Mouse (Mus musculus): Measurements from ENCODE around the gene Crabp2. TPM values are rescaled to one million over a fixed set of nuclear protein-coding genes. Genes with fewer than 3 reads are reported as not detected.
"Not testable (repeated sequence)": the region's sequence is repeated elsewhere in the genome, so short reads cannot be mapped to it uniquely, and the experiment has no call there.

Gene Crabp2
- 0.10 TPM in 1 of 2 replicates, not detected in the other for polyA plus RNA-seq (2012; rRNA removed)

- Histone ChIP-seq H3K27me3 (ENCODE audit: control insufficient read depth, insufficient read depth, low read length) (peaks cover 65% of the 10 kb centered on the region), H3K27ac (ENCODE audit: insufficient read depth, low read depth, low read length) (no peak within 1 kb of the TSS), H3K36me3 (ENCODE audit: control insufficient read depth, insufficient read depth, low read length) (no peaks in the 10 kb centered on the region), H3K4me3 (ENCODE audit: low read depth, low read length) (peak within 1 kb of the TSS; percentile 18; the same call in 1 of the 2 replicates), H3K4me1 (ENCODE audit: control insufficient read depth, insufficient read depth, insufficient read length, low read length) (no peaks in the 10 kb centered on the region)
- 7% methylated on average over 35 of the region's 35 CpGs for WGBS
- no peak for TF ChIP-seq POLR2A (IDR thresholded peaks at IDR 0.05; ENCODE audit: low read depth, low read length)
Measured at GRCm38 (mm10) chr3:87948378-87949265, at the start of gene Crabp2. Gene Crabp2 (plus strand): TSS chr3:87948666.

GRCm38 (mm10) chr3:87899266-87899665 lies 49.2 kb upstream of the Crabp2 start:
- Histone ChIP-seq H3K27me3 (ENCODE audit: control insufficient read depth, insufficient read depth, low read length) (no peaks in the 10 kb centered on the region), H3K4me1 (ENCODE audit: control insufficient read depth, insufficient read depth, insufficient read length, low read length) (no peaks in the 10 kb centered on the region), H3K27ac (ENCODE audit: insufficient read depth, low read depth, low read length) (no peak overlapping the region), H3K4me3 (ENCODE audit: low read depth, low read length) (no peak overlapping the region), H3K36me3 (ENCODE audit: control insufficient read depth, insufficient read depth, low read length) (no peaks in the 10 kb centered on the region)
- TF ChIP-seq POLR2A (IDR thresholded peaks at IDR 0.05; ENCODE audit: low read depth, low read length) (no peak), CTCF (IDR thresholded peaks at IDR 0.05; ENCODE audit: extremely low read depth, insufficient read length, insufficient replicate concordance, low read depth, low read length) (no peak)
- WGBS: 52% methylated on average over 3 of the region's 3 CpGs

- WGBS: 82% methylated on average over 3 of the region's 3 CpGs
- Histone ChIP-seq H3K4me1 (ENCODE audit: control insufficient read depth, insufficient read depth, insufficient read length, low read length) (no peaks in the 10 kb centered on the region), H3K27me3 (ENCODE audit: control insufficient read depth, insufficient read depth, low read length) (no peaks in the 10 kb centered on the region), H3K4me3 (ENCODE audit: low read depth, low read length) (no peak overlapping the region), H3K36me3 (ENCODE audit: control insufficient read depth, insufficient read depth, low read length) (no peaks in the 10 kb centered on the region), H3K27ac (ENCODE audit: insufficient read depth, low read depth, low read length) (no peak overlapping the region)
- TF ChIP-seq POLR2A (IDR thresholded peaks at IDR 0.05; ENCODE audit: low read depth, low read length): no peak
- TF ChIP-seq CTCF (IDR thresholded peaks at IDR 0.05; ENCODE audit: extremely low read depth, insufficient read length, insufficient replicate concordance, low read depth, low read length): no peak
Measured at GRCm38 (mm10) chr3:87899776-87900175, 48.7 kb upstream of the Crabp2 start.

GRCm38 (mm10) chr3:87901036-87901624 lies 47.3 kb upstream of the Crabp2 start:
- Histone ChIP-seq H3K4me3 (ENCODE audit: low read depth, low read length) (no peak overlapping the region), H3K27me3 (ENCODE audit: control insufficient read depth, insufficient read depth, low read length) (no peaks in the 10 kb centered on the region), H3K27ac (ENCODE audit: insufficient read depth, low read depth, low read length) (no peak overlapping the region), H3K4me1 (ENCODE audit: control insufficient read depth, insufficient read depth, insufficient read length, low read length) (no peaks in the 10 kb centered on the region), H3K36me3 (ENCODE audit: control insufficient read depth, insufficient read depth, low read length) (no peaks in the 10 kb centered on the region)
- TF ChIP-seq POLR2A (IDR thresholded peaks at IDR 0.05; ENCODE audit: low read depth, low read length) (no peak), CTCF (IDR thresholded peaks at IDR 0.05; ENCODE audit: extremely low read depth, insufficient read length, insufficient replicate concordance, low read depth, low read length) (no peak)
- 21% methylated on average over 1 of the region's 1 CpGs for WGBS

GRCm38 (mm10) chr3:87901959-87902358 lies 46.5 kb upstream of the Crabp2 start:
- H3K27ac ChIP-seq (ENCODE audit: insufficient read depth, low read depth, low read length); H3K4me1 ChIP-seq (ENCODE audit: control insufficient read depth, insufficient read depth, insufficient read length, low read length); H3K27me3 ChIP-seq (ENCODE audit: control insufficient read depth, insufficient read depth, low read length); H3K4me3 ChIP-seq (ENCODE audit: low read depth, low read length); H3K36me3 ChIP-seq (ENCODE audit: control insufficient read depth, insufficient read depth, low read length): not testable (repeated sequence)
- 83% methylated on average over 6 of the region's 6 CpGs for WGBS

- 81% methylated on average over 5 of the region's 5 CpGs for whole genome bisulfite sequencing
- Histone ChIP-seq H3K36me3 (ENCODE audit: control insufficient read depth, insufficient read depth, low read length) (no peaks in the 10 kb centered on the region), H3K27me3 (ENCODE audit: control insufficient read depth, insufficient read depth, low read length) (no peaks in the 10 kb centered on the region), H3K27ac (ENCODE audit: insufficient read depth, low read depth, low read length) (no peak overlapping the region), H3K4me3 (ENCODE audit: low read depth, low read length) (no peak overlapping the region), H3K4me1 (ENCODE audit: control insufficient read depth, insufficient read depth, insufficient read length, low read length) (peaks cover 9% of the 10 kb centered on the region)
- TF ChIP-seq CTCF (IDR thresholded peaks at IDR 0.05; ENCODE audit: extremely low read depth, insufficient read length, insufficient replicate concordance, low read depth, low read length) (no peak), POLR2A (IDR thresholded peaks at IDR 0.05; ENCODE audit: low read depth, low read length) (no peak)
Measured at GRCm38 (mm10) chr3:87903821-87904220, 44.6 kb upstream of the Crabp2 start.

GRCm38 (mm10) chr3:87905880-87906485 lies 42.5 kb upstream of the Crabp2 start, which contains the start of gene Hdgf:
Gene Hdgf (plus strand): TSS chr3:87906321.
- H3K27me3 ChIP-seq (ENCODE audit: control insufficient read depth, insufficient read depth, low read length): no peaks in the 10 kb centered on the region
- H3K4me1 ChIP-seq (ENCODE audit: control insufficient read depth, insufficient read depth, insufficient read length, low read length): peaks cover 19% of the 10 kb centered on the region
- TF ChIP-seq CTCF (IDR thresholded peaks at IDR 0.05; ENCODE audit: extremely low read depth, insufficient read length, insufficient replicate concordance, low read depth, low read length) (no peak), POLR2A (IDR thresholded peaks at IDR 0.05; ENCODE audit: low read depth, low read length) (peak; percentile 51)
- H3K36me3 ChIP-seq (ENCODE audit: control insufficient read depth, insufficient read depth, low read length): no peaks in the 10 kb centered on the region
- under 1% methylated on average over 57 of the region's 57 CpGs for WGBS
- H3K27ac ChIP-seq (ENCODE audit: insufficient read depth, low read depth, low read length): peak within 1 kb of the TSS; percentile 77
- H3K4me3 ChIP-seq (ENCODE audit: low read depth, low read length): peak within 1 kb of the TSS; percentile 92

All from small intestine, adult 2 months (tissue).